Mouse (Mus musculus) embryonic facial prominence, embryonic 11.5 days (tissue): ENCODE results near the gene Cadm1. TPM values are rescaled to one million over a fixed set of nuclear protein-coding genes. Genes with fewer than 3 reads are reported as not detected.

ENCODE experiments used
- ATAC-seq: fragments of 200-750 bp; cut with Nextera tagmentation; replicated peaks from 2 replicates; pipeline ENCODE4 v1.8.0; 2017; ENCODE audit warnings: low read depth; ENCODE audit not compliant: insufficient number of reproducible peaks, low FRiP score, low TSS enrichment
- DNase-seq: peaks from one replicate; pipeline ENCODE4 v3.0.0-alpha.2; 2015; ENCODE audit warnings: low spot score
- H3K27ac ChIP-seq: fragments of 300-500 bp; sonication (generic); replicated peaks from 2 replicates; pipeline ENCODE4 v1.5.1; 2014; ENCODE audit warnings: mild to moderate bottlenecking, low read depth, low read length, control low read depth
- H3K27me3 ChIP-seq: fragments of 300-500 bp; sonication (generic); 2 replicates; pipeline ENCODE4 v1.6.1; 2014; ENCODE audit warnings: mild to moderate bottlenecking, low read length, moderate library complexity, mixed read lengths; ENCODE audit not compliant: control insufficient read depth, insufficient read depth
- H3K36me3 ChIP-seq: fragments of 300-500 bp; sonication (generic); replicated peaks from 2 replicates; pipeline ENCODE4 v1.6.1; 2014; ENCODE audit warnings: low read depth, mild to moderate bottlenecking, low read length, moderate library complexity, mixed read lengths; ENCODE audit not compliant: control insufficient read depth, insufficient read depth
- H3K4me1 ChIP-seq: fragments of 300-500 bp; sonication (generic); 2 replicates; pipeline ENCODE4 v1.6.1; 2014; ENCODE audit warnings: low read length, mixed read lengths; ENCODE audit not compliant: control insufficient read depth, insufficient read depth
- H3K4me2 ChIP-seq: fragments of 300-500 bp; sonication (generic); 2 replicates; pipeline ENCODE4 v1.6.1; 2014; ENCODE audit warnings: low read depth, mild to moderate bottlenecking, control low read depth, low read length, moderate library complexity
- H3K4me3 ChIP-seq: fragments of 300-500 bp; sonication (generic); 2 replicates; pipeline ENCODE4 v1.5.1; 2014; ENCODE audit warnings: low read depth, low read length, control low read depth
- H3K9ac ChIP-seq: fragments of 300-500 bp; sonication (generic); replicated peaks from 2 replicates; pipeline ENCODE4 v1.6.1; 2014; ENCODE audit warnings: mild to moderate bottlenecking, control low read depth, low read length
- H3K9me3 ChIP-seq: fragments of 300-500 bp; sonication (generic); replicated peaks from 2 replicates; pipeline ENCODE4 v1.6.1; 2016; ENCODE audit warnings: mild to moderate bottlenecking, low read length, inconsistent platforms, mixed read lengths; ENCODE audit not compliant: control insufficient read depth
- WGBS: fragments of 180-500 bp; shearing (Covaris S2); extraction: QIAGEN DNeasy Blood & Tissue Kit; methylation state at CpG from one replicate; pipeline ENCODE4 v1.1.7; 2014; 5-methylcytosine and 5-hydroxymethylcytosine counted together
- polyA plus RNA-seq: library from polyadenylated mRNA; unstranded; fragments of >200 nt; fragmentation: Nextera tagmentation; extraction: Ambion mirVana; gene quantifications from 2 replicates; pipeline ENCODE4 v1.2.1, GENCODE M21; 2014

The Cadm1 gene
- polyA plus RNA-seq, 1 experiment from 2014 or later, result 99.3 TPM

DNA sequence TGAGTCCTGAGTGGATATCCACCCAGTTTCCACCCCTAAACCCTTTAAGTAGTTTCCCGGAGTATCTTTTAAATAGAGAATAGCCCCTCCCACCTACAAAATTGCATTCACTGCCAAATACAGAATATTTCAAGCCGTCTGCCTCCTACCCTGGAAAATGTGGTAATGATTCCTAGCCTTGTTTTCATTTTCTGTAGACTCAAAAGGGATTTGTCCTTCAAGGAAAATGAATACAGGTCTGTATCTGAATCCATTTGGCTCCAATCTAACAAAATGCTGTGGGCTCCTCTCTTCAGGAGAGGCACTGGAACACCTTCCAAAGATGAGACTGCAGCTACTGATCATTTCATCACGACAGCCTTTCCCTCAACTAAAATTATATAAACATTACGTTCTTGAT, 271.3 kb downstream of the Cadm1 start:
- DNase-seq (no peak), ATAC-seq (no peak)
- no peak overlapping the region for H3K27ac ChIP-seq
- H3K36me3 ChIP-seq, result no peaks in the 10 kb centered on the region
- H3K4me3 ChIP-seq, result no peak overlapping the region
- H3K4me2 ChIP-seq, result no peak overlapping the region
- H3K27me3 ChIP-seq, result no peaks in the 10 kb centered on the region
- H3K4me1 ChIP-seq, result no peaks in the 10 kb centered on the region
- no peak overlapping the region for H3K9ac ChIP-seq
- no peaks in the 10 kb centered on the region for H3K9me3 ChIP-seq
- WGBS, result 85% methylated on average over 4 of the region's 4 CpGs

DNA sequence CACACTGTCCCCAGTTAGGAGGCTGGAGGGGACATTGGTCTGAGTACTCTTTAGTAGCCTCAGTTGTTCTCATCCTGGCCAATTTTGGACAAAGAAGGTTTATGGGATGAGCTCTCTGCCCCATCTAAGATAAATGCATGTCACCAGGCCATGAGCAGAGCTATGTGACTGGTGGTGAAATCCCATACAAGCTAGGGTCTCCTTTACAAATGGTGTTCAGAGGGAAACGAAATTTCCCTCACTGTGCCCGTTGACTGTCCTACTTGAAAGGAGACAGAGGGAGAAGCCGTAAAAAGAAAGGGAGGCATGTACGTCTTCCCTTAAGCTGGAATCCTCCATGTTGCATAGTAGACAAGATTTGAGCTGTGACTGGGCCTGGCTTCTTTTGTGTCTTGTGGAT, 272.6 kb downstream of the Cadm1 start:
- H3K27ac ChIP-seq, result no peak overlapping the region
- no peak overlapping the region for H3K4me3 ChIP-seq
- no peak overlapping the region for H3K4me2 ChIP-seq
- H3K36me3 ChIP-seq, result no peaks in the 10 kb centered on the region
- no peak overlapping the region for H3K9ac ChIP-seq
- H3K27me3 ChIP-seq, result no peaks in the 10 kb centered on the region
- no peaks in the 10 kb centered on the region for H3K9me3 ChIP-seq
- ATAC-seq (no peak), DNase-seq (no peak)
- WGBS, result 87% methylated on average over 4 of the region's 4 CpGs
- H3K4me1 ChIP-seq, result no peaks in the 10 kb centered on the region

DNA sequence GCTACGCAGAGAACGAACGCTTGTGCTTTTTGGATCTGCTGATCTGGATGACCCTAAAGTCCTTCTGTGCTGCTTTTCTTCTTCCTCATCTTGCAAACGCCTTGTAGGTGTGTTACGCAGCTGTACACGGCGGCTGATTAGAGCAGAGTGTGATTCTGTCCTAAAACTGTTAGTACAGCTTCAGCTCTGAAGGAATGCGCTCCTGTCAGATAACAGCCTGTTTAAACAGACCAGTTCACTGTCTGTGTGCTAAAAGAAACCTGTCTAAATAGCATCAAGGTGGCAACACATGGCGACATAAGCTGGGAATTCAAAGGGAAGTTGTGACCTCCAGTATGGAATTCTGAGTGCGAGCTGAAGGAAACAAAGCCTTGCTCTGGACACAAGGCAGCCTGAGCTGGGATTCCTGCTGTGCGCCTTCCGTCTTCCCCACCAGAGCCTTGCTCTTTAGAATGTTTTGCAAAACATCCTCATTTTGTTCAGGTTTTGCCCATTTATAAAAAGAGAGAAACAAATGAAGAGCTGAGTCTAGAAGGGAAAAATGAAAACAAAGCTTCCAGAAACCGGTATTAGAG, 273.6 kb downstream of the Cadm1 start:
- 59% methylated on average over 13 of the region's 13 CpGs for WGBS
- Histone ChIP-seq H3K4me2 (no peak overlapping the region), H3K27ac (no peak overlapping the region), H3K27me3 (no peaks in the 10 kb centered on the region), H3K4me3 (no peak overlapping the region), H3K9me3 (no peaks in the 10 kb centered on the region), H3K36me3 (no peaks in the 10 kb centered on the region), H3K9ac (no peak overlapping the region; the same call in 1 of the 2 replicates), H3K4me1 (no peaks in the 10 kb centered on the region)
- no peak for ATAC-seq
- DNase-seq, result no peak

DNA sequence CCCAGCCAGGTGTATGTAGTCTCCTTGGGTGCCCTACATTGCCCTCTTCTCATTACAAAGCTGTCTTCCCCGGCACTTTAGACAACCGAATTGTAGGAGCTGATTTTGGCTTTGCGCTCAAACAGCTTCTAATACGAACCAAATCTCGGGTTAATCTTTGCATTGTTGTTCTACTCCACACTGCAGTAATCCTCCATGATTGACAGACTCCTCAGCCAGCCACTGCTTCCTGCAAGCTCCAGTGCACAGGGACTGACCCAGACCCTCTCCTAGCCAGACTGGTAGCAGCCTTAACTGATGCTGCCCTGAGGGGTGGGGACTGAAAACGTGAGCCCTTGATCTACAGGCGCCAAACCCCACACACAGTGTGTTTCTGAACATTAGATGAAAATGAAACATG, 275.7 kb downstream of the Cadm1 start:
- Histone ChIP-seq H3K9me3 (no peaks in the 10 kb centered on the region), H3K36me3 (no peaks in the 10 kb centered on the region), H3K4me2 (no peak overlapping the region), H3K27ac (no peak overlapping the region), H3K27me3 (no peaks in the 10 kb centered on the region), H3K4me1 (no peaks in the 10 kb centered on the region), H3K4me3 (no peak overlapping the region), H3K9ac (no peak overlapping the region)
- DNase-seq (no peak), ATAC-seq (no peak)
- 53% methylated on average over 7 of the region's 7 CpGs for WGBS

DNA sequence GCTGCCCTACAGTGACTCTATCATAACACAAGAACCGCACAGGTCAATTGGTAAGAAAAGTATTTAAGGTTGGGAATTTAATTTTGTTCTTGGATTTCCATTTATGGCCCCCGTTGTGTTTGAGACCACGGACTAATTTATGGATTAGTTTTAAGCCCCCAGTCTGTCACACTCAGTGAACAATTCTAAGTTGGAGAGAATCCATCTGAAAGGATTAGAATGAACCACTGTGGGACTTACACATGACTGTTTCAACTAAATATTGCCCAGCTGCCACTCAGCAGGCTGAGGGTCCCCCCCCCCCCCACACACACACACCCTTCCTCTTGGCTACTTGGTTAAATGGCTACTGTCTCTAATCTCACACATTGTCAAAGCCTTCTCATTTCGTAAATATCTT, 295.7 kb downstream of the Cadm1 start:
- 68% methylated on average over 4 of the region's 4 CpGs for WGBS
- Histone ChIP-seq H3K4me1 (no peaks in the 10 kb centered on the region), H3K4me2 (no peak overlapping the region), H3K4me3 (no peak overlapping the region), H3K27me3 (no peaks in the 10 kb centered on the region), H3K9ac (no peak overlapping the region), H3K27ac (no peak overlapping the region), H3K9me3 (no peaks in the 10 kb centered on the region), H3K36me3 (no peaks in the 10 kb centered on the region)
- ATAC-seq, result no peak
- DNase-seq, result no peak

DNA sequence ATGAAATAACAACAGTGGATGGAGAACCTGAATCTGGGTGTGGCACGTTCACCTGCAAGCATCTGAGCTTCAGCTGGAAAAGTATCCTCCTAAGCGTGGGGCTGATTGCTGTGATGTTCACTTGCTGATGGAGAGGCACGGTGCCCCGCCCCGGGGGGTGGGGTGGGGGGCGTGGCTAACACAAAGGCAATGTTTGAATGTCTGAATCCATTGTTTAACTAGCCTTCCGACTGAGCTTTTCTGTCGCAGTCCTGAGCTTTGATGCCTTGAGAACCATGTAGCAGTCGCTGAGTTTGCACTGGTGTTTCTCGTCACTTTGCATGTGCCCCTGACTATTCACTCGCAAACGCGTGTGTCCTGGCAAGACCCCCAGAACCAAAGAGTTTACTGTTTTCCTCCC, 298.8 kb downstream of the Cadm1 start:
- no peak overlapping the region for H3K27ac ChIP-seq
- no peaks in the 10 kb centered on the region for H3K4me1 ChIP-seq
- H3K36me3 ChIP-seq, result no peaks in the 10 kb centered on the region
- ATAC-seq (no peak), DNase-seq (peak; percentile 50)
- H3K9me3 ChIP-seq, result no peaks in the 10 kb centered on the region
- H3K4me2 ChIP-seq, result no peak overlapping the region; the same call in 1 of the 2 replicates
- no peak overlapping the region for H3K9ac ChIP-seq
- H3K27me3 ChIP-seq, result no peaks in the 10 kb centered on the region
- H3K4me3 ChIP-seq, result no peak overlapping the region
- WGBS, result 15% methylated on average over 13 of the region's 13 CpGs

DNA sequence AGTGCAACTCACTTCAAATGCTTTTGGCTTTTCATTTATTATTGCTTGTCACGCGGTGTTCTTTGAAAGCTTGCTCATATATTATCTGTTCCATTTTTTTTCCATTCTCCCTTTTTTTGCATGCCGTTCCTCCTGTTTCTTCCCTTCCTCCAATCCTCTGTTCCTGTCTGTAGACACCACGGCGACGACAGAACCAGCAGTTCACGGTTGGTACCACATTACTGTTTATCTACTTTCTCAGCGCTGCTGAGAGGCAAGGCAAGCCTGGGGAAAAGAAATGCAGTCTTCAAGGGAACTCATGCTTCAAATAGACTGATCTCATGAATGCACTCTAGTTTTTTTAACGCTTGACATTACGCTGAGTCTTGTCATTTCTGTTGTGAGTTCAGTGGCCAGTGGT, 299.2 kb downstream of the Cadm1 start:
- no peak for DNase-seq
- H3K9me3 ChIP-seq, result no peaks in the 10 kb centered on the region
- no peaks in the 10 kb centered on the region for H3K36me3 ChIP-seq
- WGBS, result 58% methylated on average over 10 of the region's 10 CpGs
- H3K27me3 ChIP-seq, result no peaks in the 10 kb centered on the region
- H3K9ac ChIP-seq, result no peak overlapping the region
- H3K4me1 ChIP-seq, result no peaks in the 10 kb centered on the region
- H3K27ac ChIP-seq, result no peak overlapping the region
- no peak for ATAC-seq
- H3K4me2 ChIP-seq, result no peak overlapping the region; the same call in 1 of the 2 replicates
- H3K4me3 ChIP-seq, result no peak overlapping the region

DNA sequence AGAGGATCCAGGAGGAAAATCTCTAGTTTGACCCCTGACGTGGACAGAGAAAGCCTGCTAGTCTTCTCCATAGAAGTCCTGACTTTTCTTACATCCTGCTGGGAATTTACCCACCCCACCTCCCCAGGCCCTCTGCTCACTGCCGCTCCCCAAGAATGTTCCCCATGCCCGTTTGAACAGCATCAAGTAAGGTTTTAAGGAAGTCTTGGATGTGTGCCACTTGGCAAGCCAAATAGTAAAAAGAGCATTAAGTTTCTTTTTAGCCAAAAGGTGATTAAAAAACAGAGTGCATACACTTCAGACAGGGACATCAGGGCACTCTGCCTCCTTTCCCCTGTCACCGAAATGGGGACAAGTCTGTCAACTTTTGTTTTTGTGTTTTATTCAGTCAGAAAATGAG, 299.9 kb downstream of the Cadm1 start:
- WGBS, result 69% methylated on average over 4 of the region's 4 CpGs
- no peaks in the 10 kb centered on the region for H3K36me3 ChIP-seq
- ATAC-seq (no peak), DNase-seq (no peak)
- no peak overlapping the region for H3K4me3 ChIP-seq
- H3K27me3 ChIP-seq, result no peaks in the 10 kb centered on the region
- H3K9me3 ChIP-seq, result no peaks in the 10 kb centered on the region
- no peak overlapping the region for H3K9ac ChIP-seq
- no peak overlapping the region for H3K27ac ChIP-seq
- H3K4me1 ChIP-seq, result no peaks in the 10 kb centered on the region
- no peak overlapping the region for H3K4me2 ChIP-seq
